Mouse (Mus musculus) frontal cortex, postnatal 10 days (tissue): ENCODE measurements at regions not wholly inside any gene's neighbourhood (a gene's known extent, or its start where the extent isn't known, plus 50 kb on each side); places are given as distances from the start of the nearest gene placed in this dataset.

ENCODE experiments used
- DNase-seq, 2 experiments: peaks; one replicate each; pipeline ENCODE4 v3.0.0; 2022; ENCODE audit warnings: low spot score in 2 of 2, mixed read lengths in 1 of 2

GRCm38 (mm10) chr14:14596057-14596809 lies 105.8 kb upstream of the Slc4a7 start:
- no peak for DNase-seq

GRCm38 (mm10) chr14:14599586-14599985 lies 102.5 kb upstream of the Slc4a7 start:
- DNase-seq: no peak

- no peak for DNase-seq
Measured at GRCm38 (mm10) chr14:14599990-14600389, 102.1 kb upstream of the Slc4a7 start.

- DNase-seq: no peak
Measured at GRCm38 (mm10) chr14:14603439-14603838, 98.6 kb upstream of the Slc4a7 start.

- DNase-seq: no peak
Measured at GRCm38 (mm10) chr14:14607074-14607473, 95.0 kb upstream of the Slc4a7 start.

- no peak for DNase-seq
Measured at GRCm38 (mm10) chr14:14612245-14612644, 89.8 kb upstream of the Slc4a7 start.

GRCm38 (mm10) chr14:14620316-14620715 lies 81.8 kb upstream of the Slc4a7 start:
- no peak for DNase-seq

- no peak for DNase-seq
Measured at GRCm38 (mm10) chr14:14628673-14629072, 73.4 kb upstream of the Slc4a7 start.

GRCm38 (mm10) chr14:14631750-14632149 lies 70.3 kb upstream of the Slc4a7 start:
- DNase-seq: no peak

GRCm38 (mm10) chr14:14632471-14632870 lies 69.6 kb upstream of the Slc4a7 start:
- DNase-seq: peak; percentile 6 to 11

- peak; percentile 20 to 31 for DNase-seq
Measured at GRCm38 (mm10) chr14:14632951-14633931, 68.8 kb upstream of the Slc4a7 start.

GRCm38 (mm10) chr14:14634021-14634420 lies 68.1 kb upstream of the Slc4a7 start:
- no peak for DNase-seq

- DNase-seq: no peak
Measured at GRCm38 (mm10) chr14:14639102-14640015, 62.7 kb upstream of the Slc4a7 start.

GRCm38 (mm10) chr14:14640023-14640441 lies 62.0 kb upstream of the Slc4a7 start:
- DNase-seq: peak in 1 of 2 experiments; percentile 5

- no peak for DNase-seq
Measured at GRCm38 (mm10) chr14:14640557-14640956, 61.5 kb upstream of the Slc4a7 start.

- no peak for DNase-seq
Measured at GRCm38 (mm10) chr14:14643533-14643932, 58.5 kb upstream of the Slc4a7 start.

GRCm38 (mm10) chr14:14645084-14645483 lies 57.0 kb upstream of the Slc4a7 start:
- no peak for DNase-seq
